Mouse (Mus musculus) midbrain, embryonic 15.5 days (tissue): ENCODE data around the gene Inpp5a. TPM values are rescaled to one million over a fixed set of nuclear protein-coding genes. Genes with fewer than 3 reads are reported as not detected.

ENCODE experiments used
- ATAC-seq: fragments of 200-750 bp; cut with Nextera tagmentation; replicated peaks from 2 replicates; pipeline ENCODE4 v1.8.0; 2017; ENCODE audit warnings: moderate TSS enrichment
- H3K27ac ChIP-seq: fragments of 300-500 bp; sonication (generic); 2 replicates; pipeline ENCODE4 v1.5.1; 2015; ENCODE audit warnings: mild to moderate bottlenecking, inconsistent platforms
- H3K27me3 ChIP-seq: fragments of 300-500 bp; sonication (generic); replicated peaks from 2 replicates; pipeline ENCODE4 v1.6.1; 2015; ENCODE audit warnings: inconsistent platforms
- H3K36me3 ChIP-seq: fragments of 300-500 bp; sonication (generic); replicated peaks from 2 replicates; pipeline ENCODE4 v1.6.1; 2015; ENCODE audit warnings: inconsistent platforms
- H3K4me1 ChIP-seq: fragments of 300-500 bp; sonication (generic); 2 replicates; pipeline ENCODE4 v1.6.1; 2015; ENCODE audit warnings: inconsistent platforms
- H3K4me2 ChIP-seq: fragments of 300-500 bp; sonication (generic); 2 replicates; pipeline ENCODE4 v1.6.1; 2015; ENCODE audit warnings: inconsistent platforms, mild to moderate bottlenecking, moderate library complexity
- H3K4me3 ChIP-seq: fragments of 300-500 bp; sonication (generic); 2 replicates; pipeline ENCODE4 v1.5.1; 2015; ENCODE audit warnings: mild to moderate bottlenecking, inconsistent platforms
- H3K9ac ChIP-seq: fragments of 300-500 bp; sonication (generic); 2 replicates; pipeline ENCODE4 v1.6.1; 2015; ENCODE audit warnings: mild to moderate bottlenecking, inconsistent platforms
- H3K9me3 ChIP-seq: fragments of 300-500 bp; sonication (generic); 2 replicates; pipeline ENCODE4 v1.6.1; 2016; ENCODE audit warnings: inconsistent platforms
- WGBS: fragments of 180-500 bp; shearing (Covaris S2); methylation state at CpG from one replicate; pipeline ENCODE4 v1.1.7; 2015; ENCODE audit warnings: mixed read lengths; 5-methylcytosine and 5-hydroxymethylcytosine counted together
- polyA plus RNA-seq: library from polyadenylated mRNA; unstranded; fragments of >200 nt; fragmentation: Nextera tagmentation; extraction: Ambion mirVana; gene quantifications from 2 replicates; pipeline ENCODE4 v1.2.1, GENCODE M21; 2015

The Inpp5a gene
- polyA plus RNA-seq, 1 experiment from 2014 or later = 19.2 TPM

GRCm38 (mm10) chr7:139439031-139439430 is 50.1 kb downstream of the Inpp5a start:
- 70% methylated on average over 3 of the region's 3 CpGs for WGBS
- peaks cover 17% of the 10 kb centered on the region for H3K4me1 ChIP-seq
- no peak overlapping the region for H3K4me2 ChIP-seq
- ATAC-seq = no peak
- no peaks in the 10 kb centered on the region for H3K9me3 ChIP-seq
- H3K27me3 ChIP-seq = no peaks in the 10 kb centered on the region
- no peaks in the 10 kb centered on the region for H3K36me3 ChIP-seq
- no peak overlapping the region for H3K4me3 ChIP-seq
- no peak overlapping the region for H3K27ac ChIP-seq
- H3K9ac ChIP-seq = no peak overlapping the region

GRCm38 (mm10) chr7:139439922-139440895 is 51.3 kb downstream of the Inpp5a start:
- 82% methylated on average over 6 of the region's 6 CpGs for WGBS
- no peak overlapping the region for H3K4me2 ChIP-seq

GRCm38 (mm10) chr7:139441022-139441421 is 52.1 kb downstream of the Inpp5a start:
- 31% methylated on average over 5 of the region's 5 CpGs for WGBS
- Histone ChIP-seq H3K27me3 (no peaks in the 10 kb centered on the region), H3K27ac (no peak overlapping the region), H3K4me3 (no peak overlapping the region), H3K4me1 (peaks cover 17% of the 10 kb centered on the region), H3K4me2 (no peak overlapping the region), H3K36me3 (no peaks in the 10 kb centered on the region), H3K9ac (no peak overlapping the region), H3K9me3 (no peaks in the 10 kb centered on the region)
- ATAC-seq = no peak

More at GRCm38 (mm10) chr7:139439922-139440895, 51.3 kb downstream of the Inpp5a start:
- Histone ChIP-seq H3K4me3 (no peak overlapping the region), H3K27me3 (no peaks in the 10 kb centered on the region), H3K9ac (no peak overlapping the region), H3K27ac (no peak overlapping the region), H3K9me3 (no peaks in the 10 kb centered on the region), H3K4me1 (peaks cover 17% of the 10 kb centered on the region), H3K36me3 (no peaks in the 10 kb centered on the region)
- no peak for ATAC-seq

- no peak overlapping the region for H3K9ac ChIP-seq
- peaks cover 17% of the 10 kb centered on the region for H3K4me1 ChIP-seq
- no peak for ATAC-seq
- H3K9me3 ChIP-seq = no peaks in the 10 kb centered on the region
- H3K36me3 ChIP-seq = no peaks in the 10 kb centered on the region
- no peaks in the 10 kb centered on the region for H3K27me3 ChIP-seq
- no peak overlapping the region for H3K4me2 ChIP-seq
- no peak overlapping the region for H3K27ac ChIP-seq
- 84% methylated on average over 10 of the region's 10 CpGs for WGBS
- H3K4me3 ChIP-seq = no peak overlapping the region
Measured at GRCm38 (mm10) chr7:139441761-139442211, 52.9 kb downstream of the Inpp5a start.

- Histone ChIP-seq H3K9me3 (no peaks in the 10 kb centered on the region), H3K27me3 (no peaks in the 10 kb centered on the region), H3K4me2 (no peak overlapping the region), H3K4me1 (peaks cover 6% of the 10 kb centered on the region), H3K9ac (no peak overlapping the region), H3K4me3 (no peak overlapping the region), H3K36me3 (no peaks in the 10 kb centered on the region), H3K27ac (no peak overlapping the region)
- WGBS = 78% methylated on average over 8 of the region's 8 CpGs
- no peak for ATAC-seq
Measured at GRCm38 (mm10) chr7:139445621-139446020, 56.7 kb downstream of the Inpp5a start.

GRCm38 (mm10) chr7:139447381-139447780 is 58.5 kb downstream of the Inpp5a start:
- Histone ChIP-seq H3K27ac (no peak overlapping the region), H3K4me3 (no peak overlapping the region), H3K9me3 (no peaks in the 10 kb centered on the region), H3K27me3 (no peaks in the 10 kb centered on the region), H3K4me2 (no peak overlapping the region), H3K9ac (no peak overlapping the region), H3K4me1 (no peaks in the 10 kb centered on the region), H3K36me3 (no peaks in the 10 kb centered on the region)
- WGBS = 83% methylated on average over 3 of the region's 3 CpGs
- ATAC-seq = no peak

- Histone ChIP-seq H3K36me3 (no peaks in the 10 kb centered on the region), H3K4me2 (no peak overlapping the region), H3K4me1 (no peaks in the 10 kb centered on the region), H3K4me3 (no peak overlapping the region), H3K27me3 (no peaks in the 10 kb centered on the region), H3K9ac (no peak overlapping the region), H3K27ac (no peak overlapping the region), H3K9me3 (no peaks in the 10 kb centered on the region)
- ATAC-seq = no peak
- 87% methylated on average over 16 of the region's 16 CpGs for WGBS
Measured at GRCm38 (mm10) chr7:139450186-139450998, 61.5 kb downstream of the Inpp5a start.

GRCm38 (mm10) chr7:139451711-139452110 is 62.8 kb downstream of the Inpp5a start:
- Histone ChIP-seq H3K27ac (no peak overlapping the region), H3K27me3 (no peaks in the 10 kb centered on the region), H3K9me3 (no peaks in the 10 kb centered on the region), H3K4me3 (no peak overlapping the region), H3K36me3 (no peaks in the 10 kb centered on the region), H3K9ac (no peak overlapping the region), H3K4me2 (no peak overlapping the region), H3K4me1 (no peaks in the 10 kb centered on the region)
- ATAC-seq = no peak
- WGBS = 90% methylated on average over 5 of the region's 5 CpGs

GRCm38 (mm10) chr7:139452199-139452598 is 63.3 kb downstream of the Inpp5a start:
- ATAC-seq = no peak

GRCm38 (mm10) chr7:139453198-139453597 is 64.3 kb downstream of the Inpp5a start:
- H3K27ac ChIP-seq = no peak overlapping the region
- H3K9ac ChIP-seq = no peak overlapping the region
- no peak overlapping the region for H3K4me2 ChIP-seq
- WGBS = 87% methylated on average over 1 of the region's 1 CpGs
- no peaks in the 10 kb centered on the region for H3K4me1 ChIP-seq
- no peak overlapping the region for H3K4me3 ChIP-seq
- H3K27me3 ChIP-seq = no peaks in the 10 kb centered on the region
- H3K36me3 ChIP-seq = no peaks in the 10 kb centered on the region
- no peak for ATAC-seq
- no peaks in the 10 kb centered on the region for H3K9me3 ChIP-seq

More at GRCm38 (mm10) chr7:139452199-139452598, 63.3 kb downstream of the Inpp5a start:
- H3K4me1 ChIP-seq = no peaks in the 10 kb centered on the region
- no peak overlapping the region for H3K4me2 ChIP-seq
- H3K9me3 ChIP-seq = no peaks in the 10 kb centered on the region
- H3K9ac ChIP-seq = no peak overlapping the region
- no peak overlapping the region for H3K27ac ChIP-seq
- H3K4me3 ChIP-seq = no peak overlapping the region
- H3K36me3 ChIP-seq = no peaks in the 10 kb centered on the region
- 56% methylated on average over 2 of the region's 2 CpGs for WGBS
- H3K27me3 ChIP-seq = no peaks in the 10 kb centered on the region

GRCm38 (mm10) chr7:139454285-139454684 is 65.4 kb downstream of the Inpp5a start:
- Histone ChIP-seq H3K4me1 (no peaks in the 10 kb centered on the region), H3K27me3 (no peaks in the 10 kb centered on the region), H3K4me2 (no peak overlapping the region), H3K9me3 (no peaks in the 10 kb centered on the region), H3K9ac (no peak overlapping the region), H3K36me3 (no peaks in the 10 kb centered on the region), H3K27ac (no peak overlapping the region), H3K4me3 (no peak overlapping the region)
- no peak for ATAC-seq
- 71% methylated on average over 3 of the region's 3 CpGs for WGBS

- no peak for ATAC-seq
- Histone ChIP-seq H3K27me3 (no peaks in the 10 kb centered on the region), H3K27ac (no peak overlapping the region), H3K4me1 (no peaks in the 10 kb centered on the region), H3K9me3 (no peaks in the 10 kb centered on the region), H3K9ac (no peak overlapping the region), H3K4me2 (no peak overlapping the region), H3K4me3 (no peak overlapping the region), H3K36me3 (no peaks in the 10 kb centered on the region)
- WGBS = 69% methylated on average over 6 of the region's 6 CpGs
Measured at GRCm38 (mm10) chr7:139456759-139457158, 67.8 kb downstream of the Inpp5a start.
